Mouse (Mus musculus) heart, embryonic 12.5 days (tissue): ENCODE data around the gene Ythdf2. TPM values are rescaled to one million over a fixed set of nuclear protein-coding genes. Genes with fewer than 3 reads are reported as not detected.

ENCODE experiments used
- ATAC-seq: fragments of 200-750 bp; cut with Nextera tagmentation; 2 replicates; pipeline ENCODE4 v1.8.0; 2017; ENCODE audit warnings: moderate TSS enrichment, moderate library complexity; ENCODE audit not compliant: insufficient number of reproducible peaks, low FRiP score
- H3K27ac ChIP-seq: fragments of 300-500 bp; sonication (generic); 2 replicates; pipeline ENCODE4 v1.5.1; 2016; ENCODE audit warnings: mild to moderate bottlenecking, moderate library complexity; ENCODE audit not compliant: poor library complexity, severe bottlenecking
- H3K27me3 ChIP-seq: fragments of 300-500 bp; sonication (generic); replicated peaks from 2 replicates; pipeline ENCODE4 v1.6.1; 2016; ENCODE audit warnings: mild to moderate bottlenecking, moderate library complexity
- H3K36me3 ChIP-seq: fragments of 300-500 bp; sonication (generic); 2 replicates; pipeline ENCODE4 v1.6.1; 2016; ENCODE audit warnings: mild to moderate bottlenecking, moderate library complexity
- H3K4me1 ChIP-seq: fragments of 300-500 bp; sonication (generic); replicated peaks from 2 replicates; pipeline ENCODE4 v1.6.1; 2016; ENCODE audit warnings: mild to moderate bottlenecking
- H3K4me2 ChIP-seq: fragments of 300-500 bp; sonication (generic); 2 replicates; pipeline ENCODE4 v1.6.1; 2016; ENCODE audit warnings: mild to moderate bottlenecking, moderate library complexity
- H3K4me3 ChIP-seq: fragments of 300-500 bp; sonication (generic); 2 replicates; pipeline ENCODE4 v1.5.1; 2016; ENCODE audit warnings: mild to moderate bottlenecking
- H3K9ac ChIP-seq: fragments of 300-500 bp; sonication (generic); 2 replicates; pipeline ENCODE4 v1.6.1; 2016; ENCODE audit warnings: mild to moderate bottlenecking, moderate library complexity
- H3K9me3 ChIP-seq: fragments of 300-500 bp; sonication (generic); replicated peaks from 2 replicates; pipeline ENCODE4 v1.6.1; 2016; ENCODE audit warnings: mild to moderate bottlenecking, moderate library complexity
- WGBS: fragments of 180-500 bp; shearing (Covaris S2); methylation state at CpG from one replicate; pipeline ENCODE4 v1.1.7; 2016; 5-methylcytosine and 5-hydroxymethylcytosine counted together
- microRNA-seq: library from miRNA; unstranded; fragments of <30 nt; microRNA quantifications from one replicate; pipeline ENCODE4, GENCODE M21; 2017
- polyA plus RNA-seq: library from polyadenylated mRNA; unstranded; fragments of >200 nt; fragmentation: Nextera tagmentation; extraction: Ambion mirVana; gene quantifications from 2 replicates; pipeline ENCODE4 v1.2.1, GENCODE M21; 2016

The Ythdf2 gene
- polyA plus RNA-seq, 1 experiment from 2014 or later = 77.1 TPM

DNA sequence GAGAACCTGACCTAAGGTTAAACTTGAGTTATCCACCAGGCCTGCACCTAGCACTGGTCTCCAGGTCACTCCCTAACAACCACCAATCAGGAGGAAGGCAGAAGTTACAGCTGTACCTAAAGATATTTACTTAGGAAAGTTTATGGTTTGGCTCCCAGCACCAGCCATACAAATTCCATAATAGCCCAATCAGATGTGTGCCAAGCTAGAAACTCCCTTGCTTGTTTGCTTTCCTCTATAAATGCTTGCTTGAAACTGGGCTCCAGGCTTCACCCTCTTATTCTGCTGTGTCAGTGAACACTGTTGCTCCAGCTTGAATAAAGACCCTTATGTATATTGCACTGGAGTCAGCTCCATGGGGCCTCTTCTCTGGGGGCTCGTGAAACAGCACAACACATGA lies 60.4 kb downstream of the Ythdf2 start:
- Histone ChIP-seq H3K27ac (no peak overlapping the region), H3K4me2 (no peak overlapping the region), H3K27me3 (no peaks in the 10 kb centered on the region; the same call in 1 of the 2 replicates), H3K4me1 (no peaks in the 10 kb centered on the region), H3K4me3 (no peak overlapping the region), H3K36me3 (no peaks in the 10 kb centered on the region), H3K9ac (no peak overlapping the region), H3K9me3 (no peaks in the 10 kb centered on the region; the same call in 1 of the 2 replicates)
- 66% methylated on average over 1 of the region's 1 CpGs for WGBS
- no peak for ATAC-seq

GRCm38 (mm10) chr4:132146201-132146600 lies 65.9 kb downstream of the Ythdf2 start:
- no peak for ATAC-seq
- Histone ChIP-seq H3K27ac (no peak overlapping the region), H3K4me3 (no peak overlapping the region), H3K9ac (no peak overlapping the region), H3K9me3 (0 out of 2 replicates have a peak, but pooled peaks cover 4% of the 10 kb centered on the region), H3K36me3 (no peaks in the 10 kb centered on the region), H3K4me1 (peaks cover 8% of the 10 kb centered on the region), H3K4me2 (no peak overlapping the region), H3K27me3 (peaks cover 55% of the 10 kb centered on the region)
- 74% methylated on average over 5 of the region's 5 CpGs for WGBS

DNA sequence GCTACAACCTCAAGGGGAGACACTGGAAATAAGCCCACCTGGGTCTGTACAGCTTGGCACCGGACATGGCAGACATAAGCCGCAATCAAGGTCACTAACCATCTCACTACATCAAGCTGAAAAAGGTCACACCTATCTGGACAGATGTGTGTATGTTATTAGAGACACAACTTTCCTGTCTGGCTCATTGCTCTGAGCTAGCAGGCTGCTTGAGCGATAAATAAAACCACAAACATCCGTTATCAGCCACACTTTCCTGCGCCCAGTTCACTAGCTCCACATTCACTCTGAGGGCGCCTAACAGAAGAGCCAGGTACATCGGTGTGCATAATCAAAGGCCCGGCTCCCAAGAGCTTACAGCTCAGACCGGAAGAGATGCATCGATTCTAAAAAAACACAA lies 67.0 kb downstream of the Ythdf2 start:
- Histone ChIP-seq H3K27me3 (peaks cover 65% of the 10 kb centered on the region), H3K4me3 (peak overlapping the region; percentile 53), H3K36me3 (no peaks in the 10 kb centered on the region), H3K9ac (no peak overlapping the region), H3K4me2 (peak overlapping the region; percentile 88), H3K27ac (no peak overlapping the region), H3K4me1 (peaks cover 8% of the 10 kb centered on the region), H3K9me3 (0 out of 2 replicates have a peak, but pooled peaks cover 4% of the 10 kb centered on the region)
- no peak for ATAC-seq
- 31% methylated on average over 10 of the region's 10 CpGs for WGBS

GRCm38 (mm10) chr4:132144080-132144841 lies 67.8 kb downstream of the Ythdf2 start, which contains the start of gene Oprd1:
Gene Oprd1 (minus strand): TSS chr4:132144486.
- under 1% methylated on average over 88 of the region's 89 CpGs for WGBS
- no peak within 1 kb of the TSS for H3K27ac ChIP-seq
- H3K4me2 ChIP-seq = peak within 1 kb of the TSS; percentile 88
- H3K9ac ChIP-seq = peak within 1 kb of the TSS; percentile 5
- ATAC-seq = peak; percentile 68; the same call in 1 of the 2 replicates
- peaks cover 68% of the 10 kb centered on the region for H3K27me3 ChIP-seq
- H3K9me3 ChIP-seq = 0 out of 2 replicates have a peak, but pooled peaks cover 4% of the 10 kb centered on the region
- H3K36me3 ChIP-seq = no peaks in the 10 kb centered on the region
- peak within 1 kb of the TSS; percentile 53 for H3K4me3 ChIP-seq
- peaks cover 8% of the 10 kb centered on the region for H3K4me1 ChIP-seq

DNA sequence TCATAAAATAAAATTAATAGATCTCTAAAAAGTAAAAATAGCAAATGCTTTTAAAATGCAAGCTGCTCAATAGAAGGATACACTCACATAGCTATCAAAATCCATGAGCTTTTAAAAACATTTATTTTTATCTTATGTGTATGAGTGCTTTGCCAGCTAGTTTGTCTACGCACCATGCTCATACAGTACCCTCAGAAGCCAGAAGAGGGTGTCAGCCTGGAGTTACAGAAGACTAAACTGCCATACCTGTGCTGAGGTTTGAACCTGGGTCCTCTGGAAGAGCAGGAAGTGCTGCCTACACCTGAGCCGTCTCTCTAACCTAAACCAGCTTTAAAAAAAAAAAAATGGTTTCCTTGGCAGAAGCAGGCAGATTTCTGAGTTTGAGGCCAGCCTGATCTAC lies 73.5 kb downstream of the Ythdf2 start:
- Histone ChIP-seq H3K36me3 (no peaks in the 10 kb centered on the region), H3K9ac (no peak overlapping the region), H3K4me3 (no peak overlapping the region), H3K4me1 (no peaks in the 10 kb centered on the region), H3K4me2 (no peak overlapping the region), H3K27me3 (peaks cover 38% of the 10 kb centered on the region), H3K9me3 (no peaks in the 10 kb centered on the region; the same call in 1 of the 2 replicates), H3K27ac (no peak overlapping the region)
- 79% methylated on average over 2 of the region's 2 CpGs for WGBS
- ATAC-seq = no peak

DNA sequence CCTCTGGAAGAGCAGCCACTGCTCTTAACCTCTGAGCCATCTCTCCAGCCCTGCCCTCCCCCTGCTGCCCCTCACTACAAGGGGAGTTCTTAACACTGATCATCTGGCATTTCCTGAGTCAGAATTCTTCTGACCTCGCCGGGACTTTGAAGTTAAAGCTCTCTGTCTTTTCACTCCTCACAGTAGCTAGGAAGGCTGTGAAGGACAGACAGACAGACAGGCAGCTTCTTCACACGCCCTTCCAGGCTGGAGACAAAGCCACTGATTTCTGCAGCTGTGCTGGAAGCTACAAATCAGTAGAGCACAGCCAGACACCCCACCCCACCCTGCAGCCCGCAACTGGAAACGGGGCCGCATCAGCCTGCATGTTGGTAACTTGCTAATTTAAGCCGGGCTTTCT lies 75.1 kb downstream of the Ythdf2 start:
- H3K4me2 ChIP-seq = no peak overlapping the region
- 69% methylated on average over 7 of the region's 7 CpGs for WGBS
- no peak overlapping the region for H3K4me3 ChIP-seq
- no peak overlapping the region for H3K27ac ChIP-seq
- no peaks in the 10 kb centered on the region for H3K36me3 ChIP-seq
- peaks cover 25% of the 10 kb centered on the region for H3K27me3 ChIP-seq
- peaks cover 10% of the 10 kb centered on the region for H3K4me1 ChIP-seq
- no peak overlapping the region for H3K9ac ChIP-seq
- H3K9me3 ChIP-seq = no peaks in the 10 kb centered on the region; the same call in 1 of the 2 replicates
- no peak for ATAC-seq

Small RNAs within 50 kb of the gene (microRNA-seq; reads per million reads assigned to microRNA genes)
- not detected for gene Gm22033

Other genes starting within 250 kb of the Ythdf2 start
- gene Gm10300, start 137.6 kb downstream of the Ythdf2 start, polyA plus RNA-seq = 0.15 and 0.28 TPM in 2 replicates
- gene Epb41, start 137.0 kb downstream of the Ythdf2 start, polyA plus RNA-seq = 97.6 and 102 TPM in 2 replicates
- 1.3 and 1.5 TPM in 2 replicates for gene Oprd1, start 67.8 kb downstream of the Ythdf2 start, polyA plus RNA-seq
- 26.3 and 27.3 TPM in 2 replicates for gene Gmeb1, start 49.3 kb upstream of the Ythdf2 start, polyA plus RNA-seq
- gene Taf12, start 62.1 kb upstream of the Ythdf2 start, polyA plus RNA-seq = 34.7 and 39.5 TPM in 2 replicates
- 1.1 TPM in 2 replicates for gene Rab42, start 91.1 kb upstream of the Ythdf2 start, polyA plus RNA-seq
- gene Trnau1ap, start 117.2 kb upstream of the Ythdf2 start, polyA plus RNA-seq = 64.8 and 68.5 TPM in 2 replicates
- 39.2 and 47.1 TPM in 2 replicates for gene Rcc1, start 141.3 kb upstream of the Ythdf2 start, polyA plus RNA-seq
- 19.5 and 22.9 TPM in 2 replicates for gene Phactr4, start 210.2 kb upstream of the Ythdf2 start, polyA plus RNA-seq